Mouse (Mus musculus) embryonic stem cell, embryonic (primary cell): ENCODE data around the gene Afmid.

Experiments used
- CTCF ChIA-PET, 4 experiments: fragments of 300-600 bp in 2 of 4; fragments of 350-600 bp in 2 of 4; sonication (Branson Sonifier 250); formaldehyde crosslinking; loops; one replicate each; lab custom pipeline; 2022; ENCODE audit warnings: inconsistent platforms in 2 of 4; lab: Charles Lee
- POLR2A ChIA-PET, 4 experiments: fragments of 300-600 bp in 2 of 4; fragments of 350-600 bp in 2 of 4; sonication (Branson Sonifier 250); formaldehyde crosslinking; loops; one replicate each; lab custom pipeline; 2022; ENCODE audit warnings: antibody characterized with exemption in 4 of 4, inconsistent platforms in 1 of 4; lab: Charles Lee

Afmid gene

DNA sequence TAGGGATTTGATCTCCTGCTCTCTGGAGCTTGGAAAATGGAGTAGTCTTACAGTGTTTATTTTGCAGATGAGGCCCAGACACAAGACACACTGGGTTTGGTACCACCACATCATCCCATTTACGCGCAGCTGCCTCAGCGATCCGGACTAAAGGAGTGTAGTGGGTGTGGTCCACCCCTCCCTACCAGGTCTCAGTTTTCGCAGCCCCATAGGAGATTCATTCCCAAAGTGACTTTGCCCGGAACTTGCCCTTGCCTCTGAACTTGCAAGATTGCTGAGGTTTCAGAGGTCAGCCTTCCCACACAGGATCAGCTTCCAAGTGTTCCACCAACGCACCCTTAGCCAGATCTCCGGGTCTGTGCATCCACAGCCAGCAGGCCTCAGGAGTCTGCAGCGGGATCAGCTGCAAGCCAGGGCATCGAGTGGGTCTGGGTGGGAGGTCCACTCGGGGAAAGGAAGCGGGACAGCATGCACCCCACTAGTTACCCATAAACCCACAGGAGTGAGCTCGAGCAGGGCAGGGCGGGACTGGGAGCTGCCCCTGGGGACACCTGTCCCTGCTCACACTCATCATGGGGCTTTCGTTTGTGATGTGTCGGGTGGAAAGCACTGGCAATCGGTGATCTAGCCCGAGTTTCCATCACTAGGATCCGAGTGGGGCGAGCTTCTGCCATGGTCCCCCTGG lies 62.6 kb downstream of the Afmid start:
- POLR2A ChIA-PET, result interaction anchor here (0.6 to 8.5 kb wide), 86 partner anchors 8 to 788 kb away, joined by 3 to 100 read pairs (median 4); partner anchors contain the start of genes Socs3 (in 3 of the 4), Birc5 (in 2 of the 4), Afmid (in 1 of the 4) and Tha1 (in 1 of the 4)
- CTCF ChIA-PET, result interaction anchor here (0.6 to 2.9 kb wide), 33 partner anchors 9 to 680 kb away, joined by 3 to 25 read pairs (median 4); partner anchors contain the start of genes Socs3 (in 1 of the 4) and Tha1 (in 1 of the 4)

DNA sequence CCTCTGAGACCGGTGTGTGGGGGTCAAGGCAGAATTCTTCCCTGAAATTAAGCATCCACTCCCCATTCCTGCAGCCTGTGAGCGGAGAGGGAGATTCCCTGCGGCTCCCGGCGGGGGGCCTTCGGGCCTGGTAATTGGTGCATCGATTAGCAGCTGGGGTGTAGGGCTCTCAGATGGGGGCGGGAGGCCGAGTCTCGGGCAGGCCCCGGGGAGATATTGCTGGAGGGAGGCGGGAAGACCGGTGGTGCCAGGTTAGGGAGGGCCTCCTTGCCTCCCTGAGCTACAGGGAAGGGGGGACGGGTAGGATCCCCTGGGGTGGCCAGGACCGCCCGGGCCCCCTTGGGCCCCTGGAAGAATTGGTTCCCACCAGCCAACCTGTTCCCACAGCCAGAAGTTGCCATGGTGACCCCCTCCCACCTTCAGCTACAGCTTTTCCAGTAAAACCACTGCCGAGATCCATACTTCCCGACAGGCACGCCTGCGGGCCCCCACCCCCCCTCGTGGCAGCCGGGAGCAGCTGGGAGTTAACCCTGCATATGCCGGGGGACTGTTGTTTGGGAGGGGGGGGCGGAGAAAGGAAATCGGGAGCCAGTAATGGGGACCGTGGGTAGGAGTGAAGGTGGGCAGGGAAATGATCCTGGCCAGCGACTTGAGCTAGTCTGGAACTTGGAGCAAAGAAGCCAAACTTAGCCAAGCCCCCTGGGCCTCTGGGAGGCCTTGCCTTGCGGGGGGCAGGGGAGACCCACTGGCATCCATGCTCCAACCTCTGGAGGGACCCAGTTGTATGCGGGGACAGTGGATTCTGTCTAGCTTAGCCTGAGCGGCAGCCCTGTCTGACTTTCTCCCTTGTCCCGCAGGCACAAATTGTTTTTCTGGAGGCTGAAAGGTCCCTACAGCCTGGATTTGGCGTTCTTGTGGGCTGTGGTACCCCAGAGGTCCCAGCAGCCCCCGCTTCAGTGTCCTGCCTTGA lies 63.4 kb downstream of the Afmid start:
- CTCF ChIA-PET, result interaction anchor here (0.6 to 2.9 kb wide), 30 partner anchors 10 to 924 kb away, joined by 3 to 25 read pairs (median 4); partner anchors contain the start of genes Socs3 (in 1 of the 4) and Tha1 (in 1 of the 4)

More for the DNA sequence above, 63.4 kb downstream of the Afmid start:
- POLR2A ChIA-PET, result interaction anchor here (0.6 to 8.5 kb wide), 83 partner anchors 8 to 569 kb away, joined by 3 to 100 read pairs (median 4); partner anchors contain the start of genes Socs3 (in 3 of the 4), Birc5 (in 2 of the 4), Afmid (in 1 of the 4) and Tha1 (in 1 of the 4)
